In genomic region chr12:11224722-11225121, GRCm38 (mm10) we compare ENCODE assay signal across 34 mouse cellular contexts. TPM values are rescaled to one million over a fixed set of nuclear protein-coding genes. Genes with fewer than 3 reads are reported as not detected.
DNase-seq lines count a peak whose midpoint lies in the region; ATAC-seq and TF ChIP-seq lines count a peak whose summit lies in the region.
"Had no signal": no experiment of that assay in that cellular context is flagged by ENCODE, and none has a peak within 500 bp of the region (broad histone marks: within the 10 kb centered on the region; RNA-seq: fewer than 3 reads in every experiment).

No protein-coding gene starts in this region.

- H3K9me3 ChIP-seq in heart, embryonic 11.5 days (replicated peaks; ENCODE audit: control insufficient read depth, low read length) = no peaks in the 10 kb centered on the region
- no peaks in the 10 kb centered on the region for H3K9me3 ChIP-seq in heart, postnatal 0 days (replicated peaks; ENCODE audit: control insufficient read depth, low read length)
- H3K9me3 ChIP-seq: embryonic facial prominence, embryonic 15.5 days; hindbrain, embryonic 13.5 days; liver, embryonic 13.5 days; megakaryocyte, embryonic 14.5 days; neural tube, embryonic 13.5 days had no signal

- peak overlapping the region; percentile 29; the same call in 1 of the 2 replicates for H3K27ac ChIP-seq in heart, embryonic 11.5 days (ENCODE audit: low read depth, low read length)
- no peak overlapping the region for H3K27ac ChIP-seq in heart, postnatal 0 days (ENCODE audit: low read depth)
- no peak overlapping the region for H3K27ac ChIP-seq in heart, adult 2 months
- H3K27ac ChIP-seq: embryonic facial prominence, embryonic 15.5 days; hindbrain, embryonic 13.5 days; liver, embryonic 13.5 days; neural tube, embryonic 13.5 days had no signal

- 2% methylated on average over 5 of the region's 5 CpGs for WGBS in heart, embryonic 11.5 days (ENCODE audit: insufficient replicate concordance)
- WGBS in heart, postnatal 0 days = 5% methylated on average over 5 of the region's 5 CpGs
- WGBS in heart, adult 2 months = 24% methylated on average over 5 of the region's 5 CpGs

- no peaks in the 10 kb centered on the region for H3K36me3 ChIP-seq in heart, embryonic 11.5 days (ENCODE audit: control insufficient read depth, insufficient read depth, low read length)
- H3K36me3 ChIP-seq in heart, postnatal 0 days (replicated peaks; ENCODE audit: control insufficient read depth, insufficient read depth, low read length) = no peaks in the 10 kb centered on the region
- H3K36me3 ChIP-seq in heart, adult 2 months (ENCODE audit: control insufficient read depth, insufficient read depth, low read length) = no peaks in the 10 kb centered on the region
- H3K36me3 ChIP-seq: embryonic facial prominence, embryonic 15.5 days; hindbrain, embryonic 13.5 days; liver, embryonic 13.5 days; neural tube, embryonic 13.5 days had no signal

- no peaks in the 10 kb centered on the region for H3K79me2 ChIP-seq in heart, adult 2 months (replicated peaks; ENCODE audit: control insufficient read depth, insufficient read depth, low read length)

- H3K27me3 ChIP-seq in heart, embryonic 11.5 days (ENCODE audit: control insufficient read depth, insufficient read depth, low read length) = no peaks in the 10 kb centered on the region
- no peaks in the 10 kb centered on the region for H3K27me3 ChIP-seq in heart, postnatal 0 days (ENCODE audit: control insufficient read depth, insufficient read depth, low read length)
- H3K27me3 ChIP-seq in heart, adult 2 months (ENCODE audit: control insufficient read depth, insufficient read depth, low read length) = no peaks in the 10 kb centered on the region
- H3K27me3 ChIP-seq: embryonic facial prominence, embryonic 15.5 days; hindbrain, embryonic 13.5 days; liver, embryonic 13.5 days; neural tube, embryonic 13.5 days had no signal

- no peak for DNase-seq in heart, postnatal 4 days
- peak; percentile 63 for DNase-seq in heart, postnatal 0 days (ENCODE audit: low spot score)
- no peak for DNase-seq in heart, adult 2 months
- peak; percentile 20 for DNase-seq in retina, embryonic 14.5 days (ENCODE audit: low spot score)
- DNase-seq in retina, postnatal 1 day = no peak
- DNase-seq: adrenal gland, adult 2 months; cerebellum, adult 11 months; cerebellum, adult 9-11 months; gastrocnemius, postnatal 10 days; kidney, adult 2 months; kidney, postnatal 36 days; liver, embryonic 13.5 days; lung, adult 2 months; right cerebral cortex, adult 18-20 months; right cerebral cortex, postnatal 4 days; thymus, postnatal 14 days had no signal

- peak overlapping the region; percentile 54 for H3K4me2 ChIP-seq in heart, embryonic 11.5 days
- peak overlapping the region; percentile 34 for H3K4me2 ChIP-seq in heart, postnatal 0 days (ENCODE audit: low read depth, low read length)
- H3K4me2 ChIP-seq: embryonic facial prominence, embryonic 15.5 days; hindbrain, embryonic 13.5 days; liver, embryonic 13.5 days; neural tube, embryonic 13.5 days had no signal

- H3K9ac ChIP-seq in heart, embryonic 11.5 days (ENCODE audit: low read depth, low read length) = peak overlapping the region; percentile 46; the same call in 1 of the 2 replicates
- no peak overlapping the region for H3K9ac ChIP-seq in heart, postnatal 0 days (replicated peaks; ENCODE audit: low read depth, low read length)
- H3K9ac ChIP-seq in heart, adult 2 months (ENCODE audit: low read depth, low read length) = no peak overlapping the region
- H3K9ac ChIP-seq: embryonic facial prominence, embryonic 15.5 days; hindbrain, embryonic 13.5 days; liver, embryonic 13.5 days; neural tube, embryonic 13.5 days had no signal

- ATAC-seq in heart, embryonic 11.5 days (replicated peaks; ENCODE audit: insufficient number of reproducible peaks, low FRiP score, low TSS enrichment) = no peak
- ATAC-seq in heart, postnatal 0 days (ENCODE audit: insufficient read depth, low read depth) = 0 out of 2 replicates have a peak, but pooled peaks have one; percentile 47
- no peak for ATAC-seq in inflammation-experienced regulatory T-cells, adult 6 months
- ATAC-seq: forebrain, embryonic 16.5 days; midbrain, embryonic 16.5 days had no signal

- H3K4me1 ChIP-seq in heart, embryonic 11.5 days (ENCODE audit: control insufficient read depth, insufficient read depth, low read length) = peaks cover 15% of the 10 kb centered on the region
- peaks cover 28% of the 10 kb centered on the region; the same call in 1 of the 2 replicates for H3K4me1 ChIP-seq in heart, postnatal 0 days (ENCODE audit: control insufficient read depth, insufficient read depth)
- no peaks in the 10 kb centered on the region; the same call in 1 of the 2 replicates for H3K4me1 ChIP-seq in heart, adult 2 months (ENCODE audit: control insufficient read depth, insufficient read depth, low read length)
- H3K4me1 ChIP-seq: liver, embryonic 13.5 days had no signal

- TF ChIP-seq CTCF in heart, postnatal 0 days (IDR thresholded peaks at IDR 0.05; ENCODE audit: low read depth) = no peak
- TF ChIP-seq CTCF in heart, adult 2 months (IDR thresholded peaks at IDR 0.05) = no peak

- TF ChIP-seq EP300 in heart, postnatal 0 days (IDR thresholded peaks at IDR 0.05; ENCODE audit: low read depth) = no peak
- TF ChIP-seq EP300 in heart, adult 2 months (IDR thresholded peaks at IDR 0.05; ENCODE audit: insufficient read depth, low read depth, low read length) = no peak

- TF ChIP-seq POLR2A in heart, adult 2 months (IDR thresholded peaks at IDR 0.05; ENCODE audit: insufficient read depth, low read depth, low read length) = no peak

- intact Hi-C loops in heart, adult 2 months (cut with DNase I) = no loop called here

- 0 out of 2 replicates have a peak overlapping the region, but pooled peaks have one; percentile 8 for H3K4me3 ChIP-seq in heart, embryonic 11.5 days (ENCODE audit: low read depth, low read length)
- peak overlapping the region; percentile 4; the same call in 1 of the 2 replicates for H3K4me3 ChIP-seq in heart, postnatal 0 days (ENCODE audit: low read depth, low read length)
- no peak overlapping the region for H3K4me3 ChIP-seq in heart, adult 2 months
- H3K4me3 ChIP-seq: embryonic facial prominence, embryonic 15.5 days; hindbrain, embryonic 13.5 days; liver, embryonic 13.5 days; megakaryocyte, embryonic 14.5 days; myocyte; neural tube, embryonic 13.5 days had no signal

RNA-seq across cellular contexts. Expression of gene Msgn1, which starts 15.9 kb away (rescaled TPM):
- polyA plus RNA-seq in heart, embryonic 11.5 days (2014; fragmentation: Nextera tagmentation; extraction: Ambion mirVana) = not detected in 2 replicates
- total RNA-seq in heart, postnatal 4 days (2021) = not detected
- not detected in 2 replicates for total RNA-seq in heart, postnatal 0 days (2014; rRNA removed; ENCODE audit: low replicate concordance)
- not detected in 2 replicates for polyA plus RNA-seq in heart, postnatal 0 days (2015; fragmentation: Nextera tagmentation; extraction: Ambion mirVana)
- total RNA-seq in heart, adult 2 months (2021) = not detected
- not detected in 2 replicates for polyA plus RNA-seq in heart, adult 2 months (2012; rRNA removed)
- not detected for polyA plus RNA-seq in inflammation-experienced regulatory T-cells, adult 6 months (2017; shearing (Covaris generic))
- total RNA-seq: adrenal gland, adult 2 months; adrenal gland, postnatal 4 days; common myeloid progenitor, adult 5-6 weeks; gastrocnemius, postnatal 10 days; granulocyte monocyte progenitor cell, adult 5-6 weeks; layer of hippocampus, adult 8-10 months; left cerebral cortex, postnatal 14 days; MEL had no signal
- polyA plus RNA-seq: adrenal gland, adult 2 months; C2C12; embryonic facial prominence, embryonic 15.5 days; forebrain, embryonic 16.5 days; hindbrain, embryonic 13.5 days; intestine, embryonic 14.5 days; kidney, adult 2 months; liver, embryonic 13.5 days; lung, adult 2 months; midbrain, embryonic 16.5 days; myocyte; neural tube, embryonic 13.5 days; stomach, embryonic 14.5 days had no signal

RNA-seq across cellular contexts. Expression of gene Gen1, which starts 40.9 kb away (rescaled TPM):
- 8.8 and 17.8 TPM in 2 replicates for polyA plus RNA-seq in heart, embryonic 11.5 days (2014; fragmentation: Nextera tagmentation; extraction: Ambion mirVana)
- total RNA-seq in heart, postnatal 4 days (2021) = 1 to 10 TPM; 7.1 to 7.3 TPM
- 1.9 and 4.5 TPM in 2 replicates for total RNA-seq in heart, postnatal 0 days (2014; rRNA removed; ENCODE audit: low replicate concordance)
- polyA plus RNA-seq in heart, postnatal 0 days (2015; fragmentation: Nextera tagmentation; extraction: Ambion mirVana) = 1.5 and 1.6 TPM in 2 replicates
- 1 to 10 TPM in 1 of 2 experiments, under 1 TPM in 1; 0.78 to 1.1 TPM for total RNA-seq in heart, adult 2 months (2021)
- polyA plus RNA-seq in heart, adult 2 months (2012; rRNA removed) = 0.16 and 0.23 TPM in 2 replicates
- 10 to 100 TPM in 1 of 3 experiments, 1 to 10 TPM in 2; 1.4 to 10.4 (median 1.7) TPM for polyA plus RNA-seq in inflammation-experienced regulatory T-cells, adult 6 months (2017; shearing (Covaris generic))
- polyA plus RNA-seq: adrenal gland, adult 2 months had no signal

RNA-seq across cellular contexts. Expression of gene Smc6, which starts 41.0 kb away (rescaled TPM):
- 87.6 and 111 TPM in 2 replicates for polyA plus RNA-seq in heart, embryonic 11.5 days (2014; fragmentation: Nextera tagmentation; extraction: Ambion mirVana)
- total RNA-seq in heart, postnatal 4 days (2021) = 10 to 100 TPM; 60.5 to 62.7 TPM
- total RNA-seq in heart, postnatal 0 days (2014; rRNA removed; ENCODE audit: low replicate concordance) = 12.3 and 16.7 TPM in 2 replicates
- 99.8 and 103 TPM in 2 replicates for polyA plus RNA-seq in heart, postnatal 0 days (2015; fragmentation: Nextera tagmentation; extraction: Ambion mirVana)
- total RNA-seq in heart, adult 2 months (2021) = 10 to 100 TPM; 46.0 to 48.3 TPM
- polyA plus RNA-seq in heart, adult 2 months (2012; rRNA removed) = 9.3 and 15.3 TPM in 2 replicates
- polyA plus RNA-seq in inflammation-experienced regulatory T-cells, adult 6 months (2017; shearing (Covaris generic)) = 100 to 1,000 TPM; 102 to 185 (median 183) TPM

Comparison
In these comparisons a context has a peak if more than half of its experiments do, and no peak if none do; other contexts are left out.
1. DNase-seq: peak in heart, postnatal 0 days (single experiment) and retina, embryonic 14.5 days (single experiment); none in heart, postnatal 4 days (single experiment), heart, adult 2 months (0 of 2) and retina, postnatal 1 day (single experiment).